Mouse (Mus musculus): ENCODE data around the gene Ctnna3.
"Not testable (repeated sequence)": the region's sequence is repeated elsewhere in the genome, so short reads cannot be mapped to it uniquely, and the experiment has no call there.

Gene Ctnna3

DNA sequence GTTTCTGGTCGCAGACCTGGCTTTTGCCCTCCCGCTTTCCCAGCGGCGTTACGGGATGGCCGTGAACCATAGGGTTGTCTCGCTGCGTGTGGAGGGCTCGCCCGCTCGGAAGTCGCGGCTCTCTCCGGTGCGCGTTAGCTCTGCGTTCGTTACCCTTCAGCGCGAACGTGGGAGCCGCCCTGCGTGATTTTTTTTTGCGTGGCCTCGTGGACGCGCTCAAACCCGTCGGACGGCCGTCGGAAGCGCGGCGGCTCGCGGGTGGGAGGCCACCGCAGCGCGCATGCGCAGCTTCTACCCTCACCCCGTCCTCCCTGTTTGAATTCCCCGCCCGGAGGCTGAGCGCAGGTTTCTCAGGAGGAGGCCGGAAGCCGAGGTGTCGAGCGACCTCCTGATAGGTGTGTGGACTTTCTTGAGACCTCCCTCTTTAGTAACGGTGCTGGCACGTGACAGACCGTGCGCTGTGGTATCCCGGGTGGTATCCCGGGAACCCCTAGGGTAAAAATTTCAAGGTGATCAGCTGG lies at the start of gene Ctnna3:
Ctnna3 (plus strand) TSS at position 314 of the 521 bp plus-strand sequence.
- in situ Hi-C loops (cut with MseI, MboI): no loop called here

DNA sequence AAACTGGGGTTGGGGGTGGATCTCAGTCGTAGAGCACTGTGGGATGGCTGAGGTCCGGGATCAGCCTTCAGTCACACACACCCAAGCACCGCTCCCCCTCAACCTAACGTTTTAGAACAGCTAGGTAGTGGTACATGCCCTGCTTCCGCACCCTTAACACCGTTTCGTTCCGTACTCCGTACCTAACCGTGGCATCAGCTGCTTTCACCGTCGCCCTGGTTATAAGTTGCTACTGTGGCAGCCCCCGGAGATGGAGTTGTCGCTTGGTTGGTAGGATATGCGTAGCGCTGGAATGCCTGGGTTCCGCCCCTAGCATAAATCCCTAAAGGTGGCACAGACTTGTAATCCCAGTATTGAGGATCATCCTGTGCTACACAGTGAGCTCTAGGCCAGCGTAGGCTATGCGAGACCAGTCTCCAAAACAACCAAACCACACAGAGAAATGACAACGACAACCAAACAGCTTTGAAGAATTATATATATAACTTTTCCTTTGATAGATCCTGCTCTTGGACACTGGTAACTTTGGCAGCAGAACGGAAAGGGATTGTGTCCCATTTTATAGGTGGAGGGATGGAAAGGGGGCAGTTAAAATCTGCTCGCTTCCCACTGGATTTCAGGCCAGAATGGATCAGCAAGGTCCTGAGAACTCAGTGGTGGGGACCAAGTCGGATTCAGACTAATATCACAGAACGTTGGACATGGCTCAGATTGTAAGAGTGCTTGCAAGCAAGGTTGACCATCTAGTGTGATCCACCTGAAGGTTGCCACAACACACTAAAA lies 48.2 kb upstream of the Ctnna3 start, which contains the start of gene Sirt1:
Sirt1 (minus strand) TSS at position 207 of the 783 bp plus-strand sequence.
- in situ Hi-C loops (cut with MseI, MboI): no loop called here

DNA sequence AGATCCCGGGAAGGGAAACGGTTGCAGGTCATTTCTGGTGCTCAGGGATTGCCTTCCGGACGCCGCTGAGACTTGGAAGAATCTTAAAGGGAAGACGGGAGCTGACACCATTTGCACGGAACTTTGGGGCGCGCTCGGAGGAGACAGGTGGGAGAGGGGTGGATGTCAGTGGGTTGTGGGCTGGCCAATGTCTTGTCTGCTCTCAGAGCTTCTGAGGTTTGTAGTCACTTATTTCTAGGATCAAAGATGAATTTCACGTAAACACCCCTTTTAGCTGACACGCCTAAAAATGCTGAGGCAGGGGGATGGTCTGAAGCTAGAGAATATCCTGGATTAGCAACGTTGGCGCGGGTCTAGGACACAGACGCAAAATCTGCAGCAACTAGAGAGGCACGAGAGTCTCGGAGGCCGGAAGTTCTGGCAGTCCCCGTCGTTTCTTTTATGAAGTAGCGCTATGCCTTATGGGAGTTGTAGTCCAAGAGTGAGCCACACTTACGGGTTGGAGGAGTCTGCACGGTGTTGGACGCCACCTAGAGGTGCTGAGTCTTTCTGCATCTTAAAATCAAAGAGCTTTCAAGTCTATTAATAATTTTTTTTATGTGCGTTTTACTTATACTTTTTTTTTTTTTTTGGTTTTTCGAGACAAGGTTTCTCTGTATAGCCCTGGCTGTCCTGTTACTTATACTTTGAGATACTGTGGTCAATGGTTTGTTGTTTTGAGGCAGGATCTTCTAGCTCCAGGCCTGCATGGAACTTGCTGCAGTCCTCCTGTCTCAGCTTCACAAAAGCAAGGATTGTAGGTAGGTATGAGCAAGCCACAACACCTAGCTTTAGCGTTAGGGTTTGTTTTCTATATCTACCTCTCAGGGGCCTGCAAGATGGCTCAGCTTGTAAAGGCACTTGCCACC lies 47.3 kb upstream of the Ctnna3 start, which contains the start of gene Dnajc12:
Dnajc12 (plus strand) TSS at position 72 of the 908 bp plus-strand sequence.
- in situ Hi-C loops (cut with MseI, MboI): no loop called here

DNA sequence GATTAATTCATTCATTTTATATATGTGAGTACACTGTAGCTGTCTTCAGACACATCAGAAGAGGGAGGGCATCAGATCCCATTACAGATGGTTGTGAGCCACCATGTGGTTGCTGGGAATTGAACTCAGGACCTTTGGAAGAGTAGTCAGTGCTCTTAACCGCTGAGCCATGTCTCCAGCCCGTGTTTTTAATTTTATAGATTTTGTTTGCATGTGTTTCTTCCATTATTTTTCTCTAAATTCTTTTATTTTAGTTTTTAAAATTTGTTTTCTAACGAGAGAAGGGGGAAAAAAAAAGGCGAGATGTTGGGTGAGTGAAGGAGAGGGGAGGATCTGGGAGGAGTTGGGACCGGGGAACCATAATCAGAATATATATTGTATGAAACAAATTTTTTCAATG lies 44.0 kb upstream of the Ctnna3 start:
- in situ Hi-C loops (cut with MseI, MboI): not testable (repeated sequence)

DNA sequence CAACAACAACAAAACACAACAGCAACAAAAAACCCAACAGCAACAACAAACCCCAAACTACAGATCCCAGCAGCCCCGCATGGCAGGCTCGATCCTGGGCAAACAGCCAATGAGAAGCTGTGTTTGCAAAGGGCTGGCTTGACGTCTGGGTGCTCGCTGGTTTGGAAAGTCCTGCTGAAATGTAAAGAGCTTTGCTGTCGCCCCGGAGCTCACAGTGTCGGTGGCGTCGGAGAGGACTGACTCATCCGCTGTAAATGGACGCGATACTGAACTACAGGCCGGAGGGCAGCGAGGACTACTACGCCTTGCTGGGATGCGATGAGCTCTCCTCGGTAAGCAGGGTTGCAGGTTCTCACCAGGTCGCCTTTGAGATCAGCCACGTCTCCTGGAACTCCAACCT lies 43.5 kb upstream of the Ctnna3 start:
- in situ Hi-C loops (cut with MseI, MboI): no loop called here

DNA sequence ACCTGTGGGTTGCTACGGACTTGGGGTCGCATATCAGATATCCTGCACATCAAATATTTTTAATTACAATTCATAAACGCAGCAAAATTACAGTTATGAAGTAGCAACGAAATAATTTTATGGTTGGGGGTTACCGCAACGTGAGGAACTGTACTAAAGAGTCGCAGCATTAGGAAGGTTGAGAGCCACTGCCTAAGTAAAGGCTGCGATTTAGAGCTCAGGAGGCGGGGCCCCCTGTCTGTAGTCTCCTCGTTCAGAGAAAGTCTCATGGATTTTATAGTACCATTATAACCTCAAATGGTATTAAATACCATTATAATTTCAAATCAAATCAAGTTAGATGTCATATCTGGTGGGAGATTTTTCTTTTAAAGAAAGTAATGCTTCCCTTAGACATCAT lies 42.9 kb upstream of the Ctnna3 start:
- in situ Hi-C loops (cut with MseI, MboI): no loop called here

DNA sequence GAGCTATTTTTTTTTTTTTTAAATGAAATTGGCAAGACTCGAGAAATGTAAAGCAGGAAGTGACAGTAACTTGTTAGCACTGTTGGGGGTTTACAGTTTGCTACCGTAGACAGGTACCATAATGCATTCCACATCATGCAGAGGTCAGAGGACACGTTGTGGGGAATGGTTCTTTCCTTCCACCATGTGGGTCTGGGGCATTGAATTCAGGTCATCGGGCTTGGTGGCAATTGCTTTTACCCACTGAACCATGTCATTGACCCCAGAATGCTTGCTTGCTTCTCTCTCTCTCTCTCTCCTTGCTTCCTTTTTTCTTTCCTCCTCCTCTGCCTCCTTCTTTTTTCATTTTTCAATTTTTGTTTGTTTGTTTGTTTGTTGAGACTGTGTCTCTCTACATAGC lies 41.0 kb upstream of the Ctnna3 start:
- in situ Hi-C loops (cut with MseI, MboI): no loop called here

DNA sequence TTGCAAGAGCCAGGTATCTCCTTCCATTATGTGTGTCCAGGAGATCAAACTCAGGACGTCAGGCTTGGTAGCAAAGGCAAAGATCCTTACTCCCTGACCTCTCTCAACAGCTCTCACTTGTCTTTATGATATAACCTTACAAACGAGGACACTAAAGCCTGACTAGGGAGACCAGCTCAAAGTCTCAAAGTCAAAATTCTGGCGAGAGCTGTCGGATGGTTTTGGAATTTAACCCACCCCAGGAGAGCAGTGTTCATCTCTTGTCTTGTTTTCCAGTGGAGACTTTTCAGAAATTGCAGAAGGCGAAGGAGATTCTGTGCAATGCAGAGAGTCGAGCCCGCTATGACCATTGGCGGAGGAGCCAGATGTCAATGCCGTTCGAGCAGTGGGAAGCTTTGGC lies 32.9 kb upstream of the Ctnna3 start:
- in situ Hi-C loops (cut with MseI, MboI): no loop called here

DNA sequence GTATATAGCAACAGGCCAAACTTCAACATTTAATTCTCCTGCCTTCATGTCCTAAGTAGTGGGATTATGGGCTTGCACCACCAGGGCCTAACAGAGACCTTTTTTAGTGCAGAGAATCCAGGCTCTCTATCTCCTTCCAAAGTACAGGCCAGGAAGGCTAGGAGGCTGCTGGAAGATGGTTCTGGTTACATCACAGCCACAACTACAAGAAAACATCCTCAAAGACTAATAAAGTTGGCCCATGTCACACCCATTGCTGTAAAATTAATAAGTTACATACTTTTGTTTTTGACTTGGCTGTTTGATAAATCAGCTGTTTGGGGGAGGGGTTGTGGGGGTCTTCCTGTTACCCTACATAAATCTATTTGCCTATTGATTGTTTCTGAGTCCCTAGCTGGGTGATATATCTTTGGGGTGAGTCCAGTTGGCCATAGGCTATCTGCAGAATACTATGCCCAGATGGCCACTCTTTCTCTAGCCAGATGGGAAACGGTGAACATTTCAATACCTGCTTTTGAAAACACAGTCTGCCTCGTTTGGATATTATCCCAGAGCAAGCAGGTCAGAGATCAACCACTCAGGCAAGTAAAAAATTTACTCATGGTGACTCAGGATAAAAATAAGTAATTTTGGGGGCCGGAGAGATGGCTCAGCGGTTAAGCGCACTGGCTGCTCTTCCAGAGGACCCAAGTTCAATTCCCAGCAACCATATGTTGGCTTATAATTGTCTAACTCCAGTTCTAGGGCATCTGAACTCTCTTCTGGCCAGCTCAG lies 27.0 kb upstream of the Ctnna3 start:
- in situ Hi-C loops (cut with MseI, MboI): no loop called here

DNA sequence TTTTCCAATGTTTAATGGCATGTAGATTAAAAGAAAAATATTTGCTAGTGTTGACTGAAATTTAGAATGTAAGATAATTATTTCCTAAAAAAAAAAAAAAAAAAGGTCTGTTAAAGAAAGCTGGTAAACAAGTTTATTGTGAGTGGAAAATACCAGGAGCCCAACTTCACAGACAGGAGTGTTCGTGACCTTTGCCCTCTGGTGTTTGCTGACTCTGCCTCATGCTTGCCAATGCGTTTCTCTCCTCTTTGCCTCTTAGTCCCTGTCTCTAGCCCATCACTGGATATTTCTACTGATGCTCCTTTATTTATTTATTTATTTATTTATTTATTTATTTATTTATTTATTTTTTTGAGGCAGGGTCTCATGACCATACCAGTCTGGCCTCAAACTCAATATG lies 26.3 kb upstream of the Ctnna3 start:
- in situ Hi-C loops (cut with MseI, MboI): no loop called here

DNA sequence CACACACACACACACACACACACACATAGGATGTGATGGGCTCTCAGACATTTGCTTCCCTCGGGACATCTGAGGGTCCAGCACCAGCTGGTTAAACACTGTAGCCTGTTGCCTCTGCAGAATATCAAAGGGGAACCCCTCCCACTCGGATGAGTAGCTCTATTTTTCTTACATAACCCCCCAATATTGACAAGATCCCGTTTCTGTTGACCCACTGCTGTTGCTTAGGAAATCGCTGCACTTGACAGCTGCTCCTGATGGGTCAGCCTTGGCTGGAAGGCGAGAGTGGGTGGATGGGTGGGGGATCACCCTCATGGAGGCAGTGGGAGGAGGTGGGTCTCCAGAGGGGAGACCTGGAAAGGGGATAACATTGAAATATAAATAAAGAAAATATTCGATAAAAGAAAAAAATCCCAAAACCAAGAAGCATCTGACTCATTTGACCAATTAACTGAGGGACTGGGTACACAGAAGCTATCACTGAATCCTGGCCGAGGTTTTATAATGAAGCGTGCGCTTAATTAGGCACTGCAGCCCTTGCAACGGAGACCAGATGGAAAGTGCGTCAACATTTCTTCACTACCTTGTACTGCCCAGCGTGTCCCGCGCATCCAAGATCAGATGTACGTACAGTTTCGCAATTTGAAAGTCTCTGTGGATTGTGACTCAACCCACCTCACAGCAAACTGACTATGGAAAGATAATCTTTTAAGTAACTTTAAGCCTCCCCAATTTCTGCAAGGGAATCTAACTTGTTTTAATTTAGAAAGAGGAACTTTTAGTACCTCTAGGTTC lies 19.5 kb upstream of the Ctnna3 start:
- in situ Hi-C loops (cut with MseI, MboI): no loop called here

DNA sequence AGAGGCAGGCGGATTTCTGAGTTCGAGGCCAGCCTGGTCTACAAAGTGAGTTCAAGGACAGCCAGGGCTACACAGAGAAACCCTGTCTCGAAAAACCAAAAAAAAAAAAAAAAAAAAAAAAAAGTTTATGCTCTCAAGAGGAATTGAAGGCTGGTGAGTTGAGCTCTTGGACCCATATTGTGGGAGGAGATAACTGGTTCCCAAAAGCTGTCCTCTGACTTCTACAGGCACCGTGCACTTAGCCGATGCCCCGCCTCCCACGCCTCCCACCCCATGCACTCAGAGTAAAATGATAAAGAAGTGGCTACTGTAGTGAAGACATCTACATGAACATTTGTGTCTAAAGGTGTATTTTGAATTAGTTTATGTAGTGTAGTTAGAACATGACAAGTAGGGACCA lies 18.2 kb upstream of the Ctnna3 start:
- in situ Hi-C loops (cut with MseI, MboI): not testable (repeated sequence)

DNA sequence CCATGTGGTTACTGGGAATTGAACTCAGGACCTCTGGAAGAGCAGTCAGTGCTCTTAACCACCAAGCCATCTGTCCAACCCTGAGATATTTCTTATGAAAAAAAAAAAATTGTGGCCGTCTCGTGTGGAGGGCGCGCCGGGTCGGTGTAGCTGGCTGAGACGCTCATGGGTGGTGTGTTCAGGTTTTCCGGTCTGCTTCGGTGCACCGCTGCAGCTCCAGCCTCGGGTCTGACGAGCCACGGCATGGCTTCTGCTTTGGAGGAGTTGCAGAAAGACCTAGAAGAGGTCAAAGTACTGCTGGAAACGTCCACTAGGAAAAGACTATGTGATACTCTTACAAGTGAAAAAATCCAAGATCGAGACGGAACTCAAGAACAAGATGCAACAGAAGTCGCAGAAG lies 17.1 kb upstream of the Ctnna3 start:
- in situ Hi-C loops (cut with MseI, MboI): no loop called here

DNA sequence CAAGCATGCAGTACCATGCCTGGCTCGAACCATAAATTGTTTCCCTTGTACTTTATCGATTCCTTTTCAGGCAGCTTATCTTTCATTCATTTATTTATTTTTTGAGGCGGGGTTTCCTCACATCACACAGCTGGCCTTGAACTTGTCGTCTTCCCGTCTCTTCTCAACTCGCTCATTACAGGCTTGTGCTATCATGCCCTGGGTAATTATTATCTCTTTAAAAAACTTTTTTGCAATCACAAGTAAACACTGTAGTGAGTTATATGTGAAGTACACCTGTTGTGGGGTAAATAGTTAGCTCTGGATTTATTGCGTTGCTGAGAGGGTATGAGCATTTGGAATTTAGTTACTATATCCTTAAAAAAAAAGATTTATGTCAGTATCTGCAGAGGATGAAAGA lies 14.6 kb upstream of the Ctnna3 start:
- in situ Hi-C loops (cut with MseI, MboI): no loop called here

DNA sequence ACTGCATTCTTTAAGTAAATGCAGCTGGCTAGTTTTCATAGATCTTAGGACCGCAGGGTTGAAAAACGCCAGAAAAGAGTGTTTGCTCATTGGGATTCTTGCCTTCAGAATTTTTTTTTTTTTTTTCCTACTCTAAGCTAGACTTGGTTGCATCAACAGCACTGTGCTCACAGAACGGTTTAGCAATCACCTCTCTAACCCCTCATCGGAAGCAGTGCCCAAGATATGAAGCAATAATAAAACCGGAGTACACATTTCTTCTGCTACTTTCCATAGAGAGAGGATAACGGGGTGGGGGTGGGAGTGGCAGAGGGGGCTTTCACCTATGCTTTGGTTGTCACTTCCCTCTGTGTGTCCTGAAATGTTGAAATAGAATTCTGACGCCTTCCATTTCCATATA lies 14.0 kb upstream of the Ctnna3 start:
- in situ Hi-C loops (cut with MseI, MboI): no loop called here

DNA sequence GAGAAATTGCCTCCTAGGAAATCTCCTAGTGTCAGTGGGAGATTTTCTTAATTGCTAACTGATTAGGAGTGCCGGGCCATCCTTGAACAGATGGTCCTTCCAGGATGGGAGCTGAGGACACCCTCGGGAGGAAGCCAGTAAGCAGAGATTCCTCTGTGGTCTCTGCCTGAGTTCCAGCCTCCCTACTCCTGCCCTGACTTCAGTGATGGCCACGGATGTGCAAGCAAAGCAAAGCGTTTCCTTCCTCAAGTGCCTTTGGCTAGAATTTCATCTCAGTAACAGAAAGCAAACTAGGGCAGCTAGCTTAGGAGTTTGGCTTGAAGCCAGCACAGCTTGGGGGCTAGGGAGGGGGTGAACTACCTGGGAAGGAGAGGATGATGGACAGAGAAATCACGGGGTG lies 12.8 kb upstream of the Ctnna3 start:
- in situ Hi-C loops (cut with MseI, MboI): no loop called here

DNA sequence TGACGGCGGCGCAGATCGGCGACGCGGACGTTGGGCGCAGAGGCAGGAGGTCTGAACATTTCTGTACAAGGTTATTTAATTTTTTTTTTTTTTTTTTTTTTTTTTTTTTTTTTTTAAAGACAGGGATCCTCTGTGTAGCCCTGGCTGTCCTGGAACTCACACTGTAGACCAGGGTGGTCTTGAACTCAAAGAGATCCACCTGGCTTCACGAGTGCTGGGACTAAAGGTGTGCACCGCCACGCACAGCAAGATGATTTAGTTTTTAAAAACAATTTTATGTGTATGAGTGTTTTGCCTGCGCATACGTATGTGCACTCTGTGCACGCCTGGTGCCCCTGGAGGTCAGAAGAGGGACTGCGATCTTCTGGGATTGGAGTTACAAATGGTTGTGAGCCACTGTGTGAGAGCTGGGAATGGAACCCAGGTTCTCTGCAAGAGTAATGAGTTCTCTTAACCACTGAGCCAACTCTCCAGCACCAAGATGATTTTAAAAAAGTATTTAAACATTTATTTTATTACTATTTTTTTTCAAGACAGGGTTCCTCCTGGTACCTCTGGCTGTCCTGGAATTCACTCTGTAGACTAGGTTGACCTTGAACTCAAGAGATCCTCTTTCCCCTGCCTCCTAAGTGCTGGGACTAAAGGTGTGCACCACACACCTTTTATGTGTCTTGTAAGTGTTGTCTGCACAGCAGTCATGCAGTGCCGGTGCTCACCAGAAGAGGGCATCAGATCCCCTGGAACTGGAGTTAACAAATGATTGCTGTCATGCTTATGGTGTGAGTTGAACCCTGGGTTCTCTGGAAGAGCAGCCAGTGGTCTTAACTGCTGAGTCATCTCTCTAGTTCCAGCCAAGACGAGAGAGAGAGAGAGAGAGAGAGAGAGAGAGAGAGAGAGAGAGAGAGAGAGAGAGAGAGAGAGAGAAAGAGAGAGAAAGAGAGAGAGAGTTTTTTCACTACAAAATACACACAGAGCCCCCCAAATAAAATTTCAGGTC lies 7.9 kb upstream of the Ctnna3 start, which contains the start of gene Gm7075:
Gm7075 (minus strand) TSS at position 51 of the 997 bp plus-strand sequence.
- in situ Hi-C loops (cut with MseI, MboI): loop anchor here in 1 of 2 experiments (5.0 kb wide), 1 partner anchor 155 kb away; no protein-coding TSS in a partner anchor

DNA sequence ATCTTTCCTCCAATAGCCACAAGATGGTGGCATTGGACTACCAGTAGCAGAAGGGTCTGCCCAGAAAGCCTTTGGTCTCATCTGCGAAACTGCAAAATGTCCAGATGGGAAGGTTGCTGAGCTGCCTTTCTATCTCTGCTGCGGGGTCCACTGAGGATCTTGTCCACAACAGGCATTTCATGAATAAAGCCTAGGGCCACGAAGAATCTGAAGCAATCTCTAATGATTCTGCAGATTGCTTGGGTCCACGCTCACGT lies 7.2 kb upstream of the Ctnna3 start:
- in situ Hi-C loops (cut with MseI, MboI): loop anchor here in 1 of 2 experiments (5.0 kb wide), 1 partner anchor 155 kb away; no protein-coding TSS in a partner anchor

Data from mouse trophoblast stem cell (cell line).